Mouse (Mus musculus): ENCODE data around the gene Mtif3. TPM values are rescaled to one million over a fixed set of nuclear protein-coding genes. Genes with fewer than 3 reads are reported as not detected.

Mtif3 gene
- 19.5 and 26.1 TPM in 2 replicates for polyA plus RNA-seq (2014; fragmentation: Nextera tagmentation; extraction: Ambion mirVana)

DNA sequence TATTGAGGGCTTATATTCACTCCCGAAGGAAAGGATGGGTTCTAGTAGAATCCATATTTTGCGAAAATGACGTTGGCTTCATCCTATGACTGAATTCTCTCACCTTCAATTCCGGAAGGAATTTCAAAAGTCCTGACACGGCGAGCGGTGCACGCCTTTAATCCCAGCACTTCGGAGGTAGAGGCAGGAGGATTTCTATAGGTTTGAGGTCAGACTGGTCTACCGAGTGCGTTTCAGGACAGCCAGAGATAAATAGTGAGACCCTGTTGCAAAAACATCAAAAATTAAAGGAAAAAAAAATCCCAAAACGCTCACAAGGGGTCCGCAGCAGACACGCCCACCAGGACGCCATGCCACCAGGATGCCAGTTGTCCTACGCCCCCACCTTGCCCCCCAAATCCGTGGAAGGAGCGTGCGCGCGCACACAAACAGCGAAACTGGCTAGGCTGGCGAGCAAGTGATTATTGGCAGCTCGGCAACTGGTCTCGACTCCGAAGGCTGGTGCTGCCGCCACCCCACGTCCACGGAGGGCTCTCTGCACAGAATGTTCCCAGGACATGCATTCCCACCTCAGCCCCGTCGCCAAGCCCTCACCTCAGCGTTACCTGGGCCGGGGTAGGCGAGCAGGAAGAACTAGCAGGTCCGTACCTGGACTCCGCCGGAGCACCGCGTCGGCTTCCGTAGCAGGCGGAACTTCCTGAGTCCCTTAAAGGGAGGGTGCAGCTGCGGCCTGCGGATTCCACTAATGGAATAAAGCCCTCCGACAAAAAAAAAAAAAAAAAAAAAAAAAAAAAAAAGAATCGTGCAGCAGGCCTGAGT lies at the start of gene Mtif3:
Gene Mtif3, minus strand, starts transcription at position 683 of the 819 bp plus-strand sequence.
- peak; percentile 92 for ATAC-seq (ENCODE audit: low read depth)
- H3K4me1 ChIP-seq (ENCODE audit: control insufficient read depth, insufficient read depth, low read length): peaks cover 4% of the 10 kb centered on the region; the same call in 1 of the 2 replicates
- peak within 1 kb of the TSS; percentile 81 for H3K9ac ChIP-seq (ENCODE audit: low read depth, low read length)
- H3K9me3 ChIP-seq (ENCODE audit: control insufficient read depth, low read length): no peaks in the 10 kb centered on the region
- peak within 1 kb of the TSS; percentile 68 for H3K4me2 ChIP-seq (ENCODE audit: low read depth, low read length)
- H3K4me3 ChIP-seq (ENCODE audit: low read depth, low read length): peak within 1 kb of the TSS; percentile 82
- 2% methylated on average over 42 of the region's 46 CpGs for WGBS
- H3K27me3 ChIP-seq (replicated peaks; ENCODE audit: control insufficient read depth, insufficient read depth, low read length): no peaks in the 10 kb centered on the region
- H3K36me3 ChIP-seq (ENCODE audit: control insufficient read depth, insufficient read depth, low read length): peaks cover 22% of the 10 kb centered on the region
- peak within 1 kb of the TSS; percentile 52 for H3K27ac ChIP-seq (replicated peaks; ENCODE audit: low read depth, low read length)
- peak; percentile 96 for DNase-seq (ENCODE audit: low spot score)

GRCm38 (mm10) chr5:147011333-147011732 lies 47.7 kb upstream of the Mtif3 start:
- H3K4me3 ChIP-seq (ENCODE audit: low read depth, low read length): no peak overlapping the region
- no peak overlapping the region for H3K27ac ChIP-seq (replicated peaks; ENCODE audit: low read depth, low read length)
- H3K36me3 ChIP-seq (ENCODE audit: control insufficient read depth, insufficient read depth, low read length): peaks cover 3% of the 10 kb centered on the region; the same call in 1 of the 2 replicates
- DNase-seq (ENCODE audit: low spot score) (no peak), ATAC-seq (ENCODE audit: low read depth) (no peak)
- H3K4me1 ChIP-seq (ENCODE audit: control insufficient read depth, insufficient read depth, low read length): no peaks in the 10 kb centered on the region
- WGBS: 81% methylated on average over 10 of the region's 10 CpGs
- H3K4me2 ChIP-seq (ENCODE audit: low read depth, low read length): no peak overlapping the region
- H3K27me3 ChIP-seq (replicated peaks; ENCODE audit: control insufficient read depth, insufficient read depth, low read length): no peaks in the 10 kb centered on the region
- H3K9ac ChIP-seq (ENCODE audit: low read depth, low read length): no peak overlapping the region
- H3K9me3 ChIP-seq (ENCODE audit: control insufficient read depth, low read length): no peaks in the 10 kb centered on the region

- 58% methylated on average over 1 of the region's 1 CpGs for WGBS
- ATAC-seq (ENCODE audit: low read depth): no peak
- no peaks in the 10 kb centered on the region for H3K36me3 ChIP-seq (ENCODE audit: control insufficient read depth, insufficient read depth, low read length)
Observed at GRCm38 (mm10) chr5:147003303-147003702, 39.7 kb upstream of the Mtif3 start.

GRCm38 (mm10) chr5:147001312-147001711 lies 37.7 kb upstream of the Mtif3 start:
- no peak for ATAC-seq (ENCODE audit: low read depth)
- Histone ChIP-seq H3K27ac (replicated peaks; ENCODE audit: low read depth, low read length) (no peak overlapping the region), H3K4me2 (ENCODE audit: low read depth, low read length) (no peak overlapping the region), H3K4me1 (ENCODE audit: control insufficient read depth, insufficient read depth, low read length) (no peaks in the 10 kb centered on the region), H3K9ac (ENCODE audit: low read depth, low read length) (no peak overlapping the region), H3K27me3 (replicated peaks; ENCODE audit: control insufficient read depth, insufficient read depth, low read length) (no peaks in the 10 kb centered on the region), H3K4me3 (ENCODE audit: low read depth, low read length) (no peak overlapping the region), H3K36me3 (ENCODE audit: control insufficient read depth, insufficient read depth, low read length) (no peaks in the 10 kb centered on the region), H3K9me3 (ENCODE audit: control insufficient read depth, low read length) (peaks cover 3% of the 10 kb centered on the region; the same call in 1 of the 2 replicates)
- no peak for DNase-seq (ENCODE audit: low spot score)
- WGBS: 85% methylated on average over 4 of the region's 4 CpGs

More at GRCm38 (mm10) chr5:147003303-147003702, 39.7 kb upstream of the Mtif3 start:
- no peaks in the 10 kb centered on the region for H3K27me3 ChIP-seq (replicated peaks; ENCODE audit: control insufficient read depth, insufficient read depth, low read length)
- H3K9me3 ChIP-seq (ENCODE audit: control insufficient read depth, low read length): peaks cover 3% of the 10 kb centered on the region; the same call in 1 of the 2 replicates
- H3K27ac ChIP-seq (replicated peaks; ENCODE audit: low read depth, low read length): no peak overlapping the region
- no peak overlapping the region for H3K4me3 ChIP-seq (ENCODE audit: low read depth, low read length)
- no peaks in the 10 kb centered on the region for H3K4me1 ChIP-seq (ENCODE audit: control insufficient read depth, insufficient read depth, low read length)
- DNase-seq (ENCODE audit: low spot score): no peak
- H3K9ac ChIP-seq (ENCODE audit: low read depth, low read length): no peak overlapping the region
- H3K4me2 ChIP-seq (ENCODE audit: low read depth, low read length): no peak overlapping the region

- DNase-seq (ENCODE audit: low spot score): no peak
- no peak overlapping the region for H3K9ac ChIP-seq (ENCODE audit: low read depth, low read length)
- H3K9me3 ChIP-seq (ENCODE audit: control insufficient read depth, low read length): peaks cover 3% of the 10 kb centered on the region; the same call in 1 of the 2 replicates
- H3K27ac ChIP-seq (replicated peaks; ENCODE audit: low read depth, low read length): no peak overlapping the region
- no peak for ATAC-seq (ENCODE audit: low read depth)
- H3K4me3 ChIP-seq (ENCODE audit: low read depth, low read length): no peak overlapping the region
- no peaks in the 10 kb centered on the region for H3K36me3 ChIP-seq (ENCODE audit: control insufficient read depth, insufficient read depth, low read length)
- H3K4me1 ChIP-seq (ENCODE audit: control insufficient read depth, insufficient read depth, low read length): no peaks in the 10 kb centered on the region
- 92% methylated on average over 12 of the region's 12 CpGs for WGBS
- no peak overlapping the region for H3K4me2 ChIP-seq (ENCODE audit: low read depth, low read length)
- H3K27me3 ChIP-seq (replicated peaks; ENCODE audit: control insufficient read depth, insufficient read depth, low read length): no peaks in the 10 kb centered on the region
Observed at GRCm38 (mm10) chr5:146998802-146999201, 35.2 kb upstream of the Mtif3 start.

DNA sequence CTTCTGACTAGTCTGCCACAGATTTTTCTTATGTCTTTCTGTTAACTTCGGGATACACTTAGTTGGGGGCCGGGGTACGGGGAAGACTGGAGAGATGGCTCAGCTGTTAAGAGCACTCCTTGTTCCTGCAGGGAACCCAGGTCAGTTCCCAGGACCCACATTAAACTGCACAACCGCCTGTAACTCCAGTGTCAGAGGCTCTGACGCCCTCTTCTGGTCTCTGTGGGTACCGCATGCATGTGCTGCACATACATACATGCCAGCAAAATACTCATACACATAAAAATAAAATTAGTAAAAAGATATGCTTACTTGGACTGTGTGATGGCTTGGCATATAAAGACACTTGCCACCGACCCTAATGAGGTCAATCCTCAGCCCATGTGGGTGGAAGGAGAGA lies 33.2 kb upstream of the Mtif3 start:
- 83% methylated on average over 7 of the region's 7 CpGs for WGBS
- Histone ChIP-seq H3K4me3 (ENCODE audit: low read depth, low read length) (no peak overlapping the region), H3K27me3 (replicated peaks; ENCODE audit: control insufficient read depth, insufficient read depth, low read length) (no peaks in the 10 kb centered on the region), H3K27ac (replicated peaks; ENCODE audit: low read depth, low read length) (no peak overlapping the region), H3K9me3 (ENCODE audit: control insufficient read depth, low read length) (no peaks in the 10 kb centered on the region), H3K4me1 (ENCODE audit: control insufficient read depth, insufficient read depth, low read length) (no peaks in the 10 kb centered on the region), H3K4me2 (ENCODE audit: low read depth, low read length) (no peak overlapping the region), H3K36me3 (ENCODE audit: control insufficient read depth, insufficient read depth, low read length) (no peaks in the 10 kb centered on the region), H3K9ac (ENCODE audit: low read depth, low read length) (no peak overlapping the region)
- DNase-seq (ENCODE audit: low spot score) (no peak), ATAC-seq (ENCODE audit: low read depth) (no peak)

GRCm38 (mm10) chr5:146994973-146995372 lies 31.4 kb upstream of the Mtif3 start:
- no peak for ATAC-seq (ENCODE audit: low read depth)
- H3K4me3 ChIP-seq (ENCODE audit: low read depth, low read length): no peak overlapping the region
- H3K9me3 ChIP-seq (ENCODE audit: control insufficient read depth, low read length): no peaks in the 10 kb centered on the region
- H3K4me1 ChIP-seq (ENCODE audit: control insufficient read depth, insufficient read depth, low read length): no peaks in the 10 kb centered on the region
- WGBS: 63% methylated on average over 6 of the region's 6 CpGs
- no peaks in the 10 kb centered on the region for H3K27me3 ChIP-seq (replicated peaks; ENCODE audit: control insufficient read depth, insufficient read depth, low read length)
- no peaks in the 10 kb centered on the region for H3K36me3 ChIP-seq (ENCODE audit: control insufficient read depth, insufficient read depth, low read length)
- no peak for DNase-seq (ENCODE audit: low spot score)
- H3K9ac ChIP-seq (ENCODE audit: low read depth, low read length): no peak overlapping the region
- H3K4me2 ChIP-seq (ENCODE audit: low read depth, low read length): no peak overlapping the region
- H3K27ac ChIP-seq (replicated peaks; ENCODE audit: low read depth, low read length): no peak overlapping the region

DNA sequence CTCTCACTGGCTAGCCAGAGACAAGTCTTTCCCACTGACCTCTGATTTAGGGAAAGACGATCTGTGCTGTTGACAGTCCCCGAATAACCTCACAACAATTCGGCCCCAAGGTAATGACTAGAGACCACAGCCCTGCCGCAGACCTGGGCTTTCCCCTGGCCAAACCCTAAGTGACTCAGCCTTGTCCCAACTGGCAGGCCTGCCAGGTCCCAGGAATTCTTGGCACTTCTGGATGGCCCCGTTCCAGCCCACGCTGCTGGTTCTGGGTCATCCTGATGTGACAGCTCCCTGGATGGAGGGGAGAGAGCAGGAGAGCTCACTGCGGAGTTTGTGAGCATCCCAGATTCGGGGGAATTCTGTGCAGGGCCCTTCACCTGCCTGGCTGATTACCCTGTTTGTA lies 29.9 kb upstream of the Mtif3 start:
- Histone ChIP-seq H3K27ac (replicated peaks; ENCODE audit: low read depth, low read length) (no peak overlapping the region), H3K4me3 (ENCODE audit: low read depth, low read length) (no peak overlapping the region), H3K4me2 (ENCODE audit: low read depth, low read length) (no peak overlapping the region), H3K4me1 (ENCODE audit: control insufficient read depth, insufficient read depth, low read length) (no peaks in the 10 kb centered on the region), H3K9me3 (ENCODE audit: control insufficient read depth, low read length) (no peaks in the 10 kb centered on the region), H3K27me3 (replicated peaks; ENCODE audit: control insufficient read depth, insufficient read depth, low read length) (no peaks in the 10 kb centered on the region), H3K36me3 (ENCODE audit: control insufficient read depth, insufficient read depth, low read length) (no peaks in the 10 kb centered on the region), H3K9ac (ENCODE audit: low read depth, low read length) (no peak overlapping the region)
- DNase-seq (ENCODE audit: low spot score): no peak
- whole genome bisulfite sequencing: 70% methylated on average over 8 of the region's 8 CpGs
- ATAC-seq (ENCODE audit: low read depth): no peak

DNA sequence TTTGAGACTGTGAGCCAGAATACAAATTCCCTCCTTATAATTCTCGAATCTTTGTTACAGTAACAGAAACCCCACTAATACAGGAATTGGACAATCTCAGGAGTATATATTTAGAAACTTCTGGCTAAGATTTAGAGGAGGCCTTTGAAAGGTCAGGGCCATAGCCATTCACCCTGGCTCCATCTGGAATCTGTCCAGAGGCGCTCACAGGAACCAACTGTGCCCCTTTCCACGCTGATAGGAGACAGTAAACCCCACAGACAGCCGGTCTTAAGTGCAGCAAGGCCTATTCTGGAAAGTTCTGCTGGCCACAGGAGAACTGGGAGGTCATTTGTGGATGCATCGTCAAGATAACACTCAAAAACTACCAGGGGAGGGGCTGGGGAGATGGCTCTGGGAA lies 25.5 kb upstream of the Mtif3 start:
- ATAC-seq (ENCODE audit: low read depth): no peak
- Histone ChIP-seq H3K36me3 (ENCODE audit: control insufficient read depth, insufficient read depth, low read length) (no peaks in the 10 kb centered on the region), H3K27ac (replicated peaks; ENCODE audit: low read depth, low read length) (no peak overlapping the region), H3K27me3 (replicated peaks; ENCODE audit: control insufficient read depth, insufficient read depth, low read length) (peaks cover 3% of the 10 kb centered on the region; the same call in 1 of the 2 replicates), H3K9me3 (ENCODE audit: control insufficient read depth, low read length) (no peaks in the 10 kb centered on the region), H3K4me3 (ENCODE audit: low read depth, low read length) (no peak overlapping the region), H3K4me2 (ENCODE audit: low read depth, low read length) (no peak overlapping the region), H3K4me1 (ENCODE audit: control insufficient read depth, insufficient read depth, low read length) (no peaks in the 10 kb centered on the region), H3K9ac (ENCODE audit: low read depth, low read length) (no peak overlapping the region)
- 73% methylated on average over 5 of the region's 5 CpGs for WGBS
- DNase-seq (ENCODE audit: low spot score): no peak
